Mouse (Mus musculus): ENCODE measurements around the gene Eef1a1. TPM values are rescaled to one million over a fixed set of nuclear protein-coding genes. Genes with fewer than 3 reads are reported as not detected.

The Eef1a1 gene
- polyA plus RNA-seq, 1 experiment from 2014 or later: 3,742 TPM

GRCm38 (mm10) chr9:78513776-78514500 is 25.0 kb upstream of the Eef1a1 start:
- 84% methylated on average over 6 of the region's 6 CpGs for WGBS
- Histone ChIP-seq H3K4me1 (replicated peaks; ENCODE audit: control insufficient read depth, insufficient read depth, low read length) (no peaks in the 10 kb centered on the region), H3K9ac (replicated peaks; ENCODE audit: low read depth, low read length) (no peak overlapping the region), H3K36me3 (ENCODE audit: control insufficient read depth, insufficient read depth) (peaks cover 4% of the 10 kb centered on the region; the same call in 1 of the 2 replicates), H3K27me3 (replicated peaks; ENCODE audit: control insufficient read depth, insufficient read depth, low read length) (no peaks in the 10 kb centered on the region), H3K4me2 (ENCODE audit: low read length) (no peak overlapping the region), H3K9me3 (ENCODE audit: control insufficient read depth, low read length) (peaks cover 5% of the 10 kb centered on the region), H3K27ac (ENCODE audit: low read length) (no peak overlapping the region), H3K4me3 (replicated peaks; ENCODE audit: low read length) (no peak overlapping the region)
- ATAC-seq: no peak

GRCm38 (mm10) chr9:78511705-78512104 is 22.8 kb upstream of the Eef1a1 start:
- no peak for ATAC-seq
- Histone ChIP-seq H3K9me3 (ENCODE audit: control insufficient read depth, low read length) (peaks cover 5% of the 10 kb centered on the region), H3K4me2 (ENCODE audit: low read length) (no peak overlapping the region), H3K4me3 (replicated peaks; ENCODE audit: low read length) (no peak overlapping the region), H3K36me3 (ENCODE audit: control insufficient read depth, insufficient read depth) (peaks cover 4% of the 10 kb centered on the region; the same call in 1 of the 2 replicates), H3K27me3 (replicated peaks; ENCODE audit: control insufficient read depth, insufficient read depth, low read length) (no peaks in the 10 kb centered on the region), H3K4me1 (replicated peaks; ENCODE audit: control insufficient read depth, insufficient read depth, low read length) (no peaks in the 10 kb centered on the region), H3K27ac (ENCODE audit: low read length) (no peak overlapping the region), H3K9ac (replicated peaks; ENCODE audit: low read depth, low read length) (no peak overlapping the region)
- 95% methylated on average over 5 of the region's 5 CpGs for WGBS

- ATAC-seq: no peak
- peaks cover 10% of the 10 kb centered on the region for H3K4me1 ChIP-seq (replicated peaks; ENCODE audit: control insufficient read depth, insufficient read depth, low read length)
- no peak overlapping the region for H3K9ac ChIP-seq (replicated peaks; ENCODE audit: low read depth, low read length)
- H3K9me3 ChIP-seq (ENCODE audit: control insufficient read depth, low read length): peaks cover 5% of the 10 kb centered on the region
- no peak overlapping the region for H3K4me3 ChIP-seq (replicated peaks; ENCODE audit: low read length)
- no peaks in the 10 kb centered on the region for H3K27me3 ChIP-seq (replicated peaks; ENCODE audit: control insufficient read depth, insufficient read depth, low read length)
- H3K27ac ChIP-seq (ENCODE audit: low read length): no peak overlapping the region
- peaks cover 4% of the 10 kb centered on the region; the same call in 1 of the 2 replicates for H3K36me3 ChIP-seq (ENCODE audit: control insufficient read depth, insufficient read depth)
- 92% methylated on average over 16 of the region's 16 CpGs for WGBS
- no peak overlapping the region for H3K4me2 ChIP-seq (ENCODE audit: low read length)
Measured at GRCm38 (mm10) chr9:78508106-78508786, 19.3 kb upstream of the Eef1a1 start.

GRCm38 (mm10) chr9:78506722-78507077 is 17.7 kb upstream of the Eef1a1 start:
- no peak overlapping the region for H3K9ac ChIP-seq (replicated peaks; ENCODE audit: low read depth, low read length)
- H3K9me3 ChIP-seq (ENCODE audit: control insufficient read depth, low read length): peaks cover 1% of the 10 kb centered on the region
- H3K4me2 ChIP-seq (ENCODE audit: low read length): no peak overlapping the region
- no peak overlapping the region for H3K4me3 ChIP-seq (replicated peaks; ENCODE audit: low read length)
- peaks cover 19% of the 10 kb centered on the region for H3K4me1 ChIP-seq (replicated peaks; ENCODE audit: control insufficient read depth, insufficient read depth, low read length)
- 93% methylated on average over 7 of the region's 7 CpGs for WGBS
- ATAC-seq: no peak
- H3K27ac ChIP-seq (ENCODE audit: low read length): no peak overlapping the region
- H3K27me3 ChIP-seq (replicated peaks; ENCODE audit: control insufficient read depth, insufficient read depth, low read length): no peaks in the 10 kb centered on the region
- H3K36me3 ChIP-seq (ENCODE audit: control insufficient read depth, insufficient read depth): peaks cover 2% of the 10 kb centered on the region; the same call in 1 of the 2 replicates

GRCm38 (mm10) chr9:78506002-78506721 is 17.2 kb upstream of the Eef1a1 start:
- H3K4me2 ChIP-seq (ENCODE audit: low read length): no peak overlapping the region
- H3K9me3 ChIP-seq (ENCODE audit: control insufficient read depth, low read length): no peaks in the 10 kb centered on the region

GRCm38 (mm10) chr9:78505223-78505622 is 16.3 kb upstream of the Eef1a1 start:
- Histone ChIP-seq H3K4me2 (ENCODE audit: low read length) (no peak overlapping the region), H3K27me3 (replicated peaks; ENCODE audit: control insufficient read depth, insufficient read depth, low read length) (no peaks in the 10 kb centered on the region), H3K9ac (replicated peaks; ENCODE audit: low read depth, low read length) (no peak overlapping the region), H3K27ac (ENCODE audit: low read length) (no peak overlapping the region; the same call in 1 of the 2 replicates), H3K4me3 (replicated peaks; ENCODE audit: low read length) (no peak overlapping the region), H3K36me3 (ENCODE audit: control insufficient read depth, insufficient read depth) (no peaks in the 10 kb centered on the region), H3K4me1 (replicated peaks; ENCODE audit: control insufficient read depth, insufficient read depth, low read length) (peaks cover 19% of the 10 kb centered on the region), H3K9me3 (ENCODE audit: control insufficient read depth, low read length) (no peaks in the 10 kb centered on the region)
- 95% methylated on average over 6 of the region's 6 CpGs for WGBS
- no peak for ATAC-seq

More at GRCm38 (mm10) chr9:78506002-78506721, 17.2 kb upstream of the Eef1a1 start:
- 81% methylated on average over 11 of the region's 11 CpGs for WGBS
- Histone ChIP-seq H3K4me3 (replicated peaks; ENCODE audit: low read length) (no peak overlapping the region), H3K4me1 (replicated peaks; ENCODE audit: control insufficient read depth, insufficient read depth, low read length) (peaks cover 19% of the 10 kb centered on the region), H3K9ac (replicated peaks; ENCODE audit: low read depth, low read length) (no peak overlapping the region), H3K27me3 (replicated peaks; ENCODE audit: control insufficient read depth, insufficient read depth, low read length) (no peaks in the 10 kb centered on the region), H3K27ac (ENCODE audit: low read length) (no peak overlapping the region), H3K36me3 (ENCODE audit: control insufficient read depth, insufficient read depth) (no peaks in the 10 kb centered on the region)
- no peak for ATAC-seq

- 68% methylated on average over 3 of the region's 3 CpGs for WGBS
- no peaks in the 10 kb centered on the region for H3K27me3 ChIP-seq (replicated peaks; ENCODE audit: control insufficient read depth, insufficient read depth, low read length)
- H3K4me3 ChIP-seq (replicated peaks; ENCODE audit: low read length): no peak overlapping the region; the same call in 1 of the 2 replicates
- H3K9me3 ChIP-seq (ENCODE audit: control insufficient read depth, low read length): no peaks in the 10 kb centered on the region
- H3K9ac ChIP-seq (replicated peaks; ENCODE audit: low read depth, low read length): no peak overlapping the region
- no peak for ATAC-seq
- peak overlapping the region; percentile 50 for H3K4me2 ChIP-seq (ENCODE audit: low read length)
- peaks cover 19% of the 10 kb centered on the region for H3K4me1 ChIP-seq (replicated peaks; ENCODE audit: control insufficient read depth, insufficient read depth, low read length)
- no peaks in the 10 kb centered on the region for H3K36me3 ChIP-seq (ENCODE audit: control insufficient read depth, insufficient read depth)
- H3K27ac ChIP-seq (ENCODE audit: low read length): peak overlapping the region; percentile 25
Measured at GRCm38 (mm10) chr9:78504679-78505078, 15.7 kb upstream of the Eef1a1 start.

GRCm38 (mm10) chr9:78504133-78504532 is 15.2 kb upstream of the Eef1a1 start:
- peak overlapping the region; percentile 27 for H3K4me3 ChIP-seq (replicated peaks; ENCODE audit: low read length)
- peaks cover 19% of the 10 kb centered on the region for H3K4me1 ChIP-seq (replicated peaks; ENCODE audit: control insufficient read depth, insufficient read depth, low read length)
- 47% methylated on average over 4 of the region's 4 CpGs for WGBS
- no peak overlapping the region for H3K9ac ChIP-seq (replicated peaks; ENCODE audit: low read depth, low read length)
- H3K27ac ChIP-seq (ENCODE audit: low read length): peak overlapping the region; percentile 94
- H3K27me3 ChIP-seq (replicated peaks; ENCODE audit: control insufficient read depth, insufficient read depth, low read length): no peaks in the 10 kb centered on the region
- H3K9me3 ChIP-seq (ENCODE audit: control insufficient read depth, low read length): no peaks in the 10 kb centered on the region
- H3K4me2 ChIP-seq (ENCODE audit: low read length): peak overlapping the region; percentile 50
- no peaks in the 10 kb centered on the region for H3K36me3 ChIP-seq (ENCODE audit: control insufficient read depth, insufficient read depth)
- ATAC-seq: no peak
